Mouse (Mus musculus) frontal cortex, postnatal 36 days (tissue): Measurements from ENCODE around the gene Olfr1308.

Source experiments
- DNase-seq, 2 experiments: peaks; one replicate each; pipeline ENCODE4 v3.0.0; 2022; ENCODE audit warnings: low spot score in 2 of 2

The Olfr1308 gene

DNA sequence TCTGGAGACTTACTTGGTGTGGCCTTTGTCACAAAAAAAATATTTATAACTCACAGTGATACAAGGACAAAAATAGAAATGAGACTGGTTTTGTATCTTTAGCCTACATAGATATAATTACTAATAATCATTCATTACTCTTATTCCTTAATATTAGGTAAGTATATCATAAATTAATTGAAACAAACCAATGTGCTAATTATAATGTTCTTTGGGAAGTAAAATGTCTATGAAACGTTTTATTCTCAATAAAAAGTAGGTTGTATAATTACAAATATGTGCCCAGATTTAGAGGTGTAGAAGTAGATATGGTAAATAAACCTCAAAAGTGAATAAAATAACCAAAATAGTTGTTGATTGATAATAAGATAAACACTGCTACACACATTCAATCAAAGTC, at the start of gene Olfr1308:
Gene Olfr1308, minus strand, starts transcription at position 101 of the 400 bp plus-strand sequence.
- DNase-seq: no peak

- DNase-seq: no peak
Measured at GRCm38 (mm10) chr2:112012608-112013007, 47.9 kb upstream of the Olfr1308 start, which contains the start of gene Olfr1310. Gene Olfr1310, minus strand, starts transcription at chr2:112012708.

DNA sequence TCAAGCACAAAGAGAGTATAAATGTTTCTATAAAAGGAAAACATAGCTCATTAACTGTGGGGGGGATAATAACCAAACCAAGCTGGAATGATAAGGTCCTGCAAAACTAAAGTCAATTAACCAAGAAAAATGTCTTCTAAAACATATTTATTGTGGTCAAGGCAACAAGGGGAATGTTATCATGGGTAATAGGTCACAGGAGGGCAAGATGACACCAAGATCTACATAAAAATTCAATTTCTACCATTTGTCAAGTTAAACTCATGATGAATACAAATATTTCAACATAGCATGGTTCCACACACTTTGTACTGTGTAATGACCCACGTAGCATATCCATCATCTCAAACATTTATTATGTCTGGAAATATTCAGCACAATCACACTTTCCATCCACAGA, 25.4 kb upstream of the Olfr1308 start, which contains the start of gene Olfr1309:
Gene Olfr1309, minus strand, starts transcription at position 101 of the 400 bp plus-strand sequence.
- DNase-seq: no peak

DNA sequence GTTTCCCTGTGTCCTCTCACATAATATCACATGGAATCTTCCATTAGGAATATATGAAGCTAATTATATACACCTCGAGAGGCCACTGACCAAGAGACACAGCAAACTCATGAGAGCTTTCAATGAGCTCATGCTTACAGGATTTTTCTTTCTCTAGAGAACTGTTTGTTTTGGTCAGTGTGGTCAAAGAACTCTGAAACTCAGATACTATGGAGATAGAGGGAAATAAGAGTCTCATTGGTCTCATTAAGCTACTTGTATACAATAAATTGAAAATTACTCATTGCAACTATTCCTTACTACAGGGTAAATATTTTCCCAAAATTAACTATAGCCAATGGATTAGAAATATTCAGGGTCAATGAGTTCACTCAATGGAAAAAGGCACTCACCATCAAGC, 15.4 kb downstream of the Olfr1308 start, which contains the start of gene Olfr1307:
Gene Olfr1307, minus strand, starts transcription at position 101 of the 400 bp plus-strand sequence.
- no peak for DNase-seq

DNA sequence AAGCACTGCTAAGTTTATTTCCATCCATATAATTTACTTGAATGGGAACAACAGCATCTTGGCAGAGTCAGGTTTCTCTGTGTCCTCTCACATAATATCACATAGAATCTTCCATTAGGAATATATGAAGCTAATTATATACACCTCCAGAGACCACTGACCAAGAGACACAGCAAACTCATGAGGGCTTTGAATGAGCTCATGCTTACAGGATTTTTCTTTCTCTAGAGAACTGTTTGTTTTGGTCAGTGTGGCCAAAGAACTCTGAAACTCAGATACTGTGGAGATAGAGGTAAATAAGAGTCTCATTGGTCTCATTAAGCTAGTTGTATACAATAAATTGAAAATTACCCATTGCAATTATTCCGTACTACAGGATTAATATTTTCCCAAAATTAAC, 48.6 kb downstream of the Olfr1308 start, which contains the start of gene Olfr1306:
Gene Olfr1306, minus strand, starts transcription at position 101 of the 400 bp plus-strand sequence.
- DNase-seq: no peak
